Mouse (Mus musculus) lung, postnatal 14 days (tissue): ENCODE results near the gene Sprr2j-ps.

Experiments
- DNase-seq: peaks from one replicate; pipeline ENCODE4 v3.0.0; 2021

The Sprr2j-ps gene

GRCm38 (mm10) chr3:92417782-92418181 lies at the start of gene Sprr2j-ps:
TSS of gene Sprr2j-ps (plus strand) at chr3:92418082.
- DNase-seq: no peak

DNA sequence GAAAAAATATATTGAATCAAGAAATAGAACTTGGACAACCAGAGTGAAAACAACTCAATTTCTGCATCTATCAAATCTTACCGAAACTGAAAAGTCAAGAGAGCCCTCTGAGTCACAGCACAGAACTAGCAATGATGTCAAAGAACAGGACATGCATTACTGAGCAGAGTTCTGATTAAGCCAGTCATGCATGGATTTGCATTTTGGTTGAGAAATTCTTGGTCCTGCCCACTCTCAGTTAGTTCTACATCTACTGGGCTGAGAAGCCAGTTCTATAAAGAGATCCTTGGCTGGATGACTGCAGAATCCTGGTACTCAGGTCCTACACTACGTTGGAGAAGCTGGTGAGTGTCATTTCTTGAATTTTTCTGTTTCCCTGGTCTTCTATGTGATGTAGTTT lies 44.3 kb upstream of the Sprr2j-ps start:
- DNase-seq: no peak

DNA sequence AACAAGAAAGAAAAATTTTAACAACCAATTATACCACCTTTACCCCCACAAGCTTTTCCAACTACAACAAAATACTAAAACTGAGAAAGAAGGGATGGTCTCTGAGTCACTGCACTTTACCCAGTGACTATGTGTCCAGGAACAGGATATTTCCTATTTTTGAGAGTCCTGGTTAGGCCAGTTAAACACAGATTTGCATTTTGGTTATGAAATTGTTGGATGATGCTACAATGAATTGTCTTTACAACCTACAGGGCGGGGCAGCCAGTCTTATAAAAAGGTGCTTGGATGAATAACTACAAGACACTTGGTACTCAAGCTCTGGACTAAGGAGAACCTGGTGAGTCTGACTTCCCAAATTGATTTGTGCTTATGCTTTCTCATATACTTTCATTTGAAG lies 32.5 kb upstream of the Sprr2j-ps start, which contains the start of gene Sprr2h:
Sprr2h (plus strand) TSS at position 301 of the 400 bp plus-strand sequence.
- no peak for DNase-seq

DNA sequence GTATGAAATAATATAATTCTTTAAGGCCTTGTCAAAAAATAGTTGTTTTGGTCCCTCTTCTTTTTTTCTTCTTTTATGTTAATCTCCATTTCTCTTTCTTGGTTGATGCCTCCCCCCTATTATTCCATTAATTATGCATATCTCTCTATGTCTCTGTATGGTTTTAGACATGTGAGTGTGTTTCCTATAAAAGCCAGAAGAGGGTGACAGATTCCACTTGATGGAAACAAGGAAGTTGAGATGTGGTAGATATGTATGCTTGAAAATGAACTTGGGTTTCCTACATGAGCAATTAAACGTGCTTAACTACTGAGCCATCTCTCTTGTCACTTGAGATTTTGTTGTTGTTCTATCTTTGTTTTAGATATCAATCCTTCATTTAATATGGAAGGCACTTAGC lies 23.6 kb upstream of the Sprr2j-ps start:
- DNase-seq: no peak

- no peak for DNase-seq
Observed at GRCm38 (mm10) chr3:92407691-92408090, 10.2 kb upstream of the Sprr2j-ps start, which contains the start of gene Sprr2i. TSS of gene Sprr2i (plus strand) at chr3:92407991.

DNA sequence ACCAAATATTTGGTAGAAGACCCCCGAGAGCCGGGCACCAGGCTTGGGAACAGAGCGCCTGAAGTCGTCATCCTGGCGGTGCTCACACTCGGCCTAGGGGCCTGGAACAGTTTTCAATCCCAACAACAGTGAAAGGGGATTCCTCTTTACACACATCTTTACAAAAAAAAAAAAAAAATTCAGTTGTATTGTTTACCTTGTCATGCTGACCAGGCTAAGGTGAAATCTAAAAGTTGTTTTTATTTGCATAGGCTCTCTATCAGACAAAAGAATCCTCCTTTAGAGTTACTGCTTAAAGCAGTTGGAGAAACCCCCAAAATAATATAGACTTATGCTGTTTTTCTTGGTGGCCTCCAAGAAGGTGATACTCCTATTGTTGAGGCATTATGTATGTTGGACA lies 11.4 kb downstream of the Sprr2j-ps start, which contains the start of gene Gm9774:
Gm9774 (minus strand) TSS at position 101 of the 400 bp plus-strand sequence.
- DNase-seq: no peak

- DNase-seq: no peak
Observed at GRCm38 (mm10) chr3:92432282-92432681, 14.4 kb downstream of the Sprr2j-ps start, which contains the start of gene Sprr2k. TSS of gene Sprr2k (plus strand) at chr3:92432582.

GRCm38 (mm10) chr3:92438689-92439088 lies 20.8 kb downstream of the Sprr2j-ps start, which contains the start of gene Sprr1b:
TSS of gene Sprr1b (minus strand) at chr3:92438789.
- no peak for DNase-seq

DNA sequence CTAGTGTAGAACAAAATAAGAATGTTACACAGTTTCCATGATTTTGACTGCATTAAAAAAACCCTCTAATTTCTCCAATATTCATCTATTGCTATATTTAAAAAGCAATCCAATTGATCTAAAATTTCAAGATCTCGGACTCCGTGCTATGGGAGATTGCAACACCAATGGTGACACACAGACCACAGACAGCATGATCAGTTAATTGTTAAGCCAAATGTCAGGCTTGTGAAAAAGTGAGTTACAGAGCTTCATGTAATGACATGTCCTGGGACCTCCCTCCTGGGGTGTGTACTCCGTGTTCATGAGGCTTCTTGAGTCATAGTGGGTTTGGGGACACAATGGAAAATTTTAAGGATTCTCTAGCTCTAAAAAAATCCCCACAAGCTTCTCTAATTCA lies 22.3 kb downstream of the Sprr2j-ps start:
- no peak for DNase-seq

GRCm38 (mm10) chr3:92455151-92455550 lies 37.3 kb downstream of the Sprr2j-ps start:
- no peak for DNase-seq

GRCm38 (mm10) chr3:92458620-92459019 lies 40.7 kb downstream of the Sprr2j-ps start, which contains the start of gene Sprr3:
TSS of gene Sprr3 (minus strand) at chr3:92458720.
- no peak for DNase-seq

- no peak for DNase-seq
Observed at GRCm38 (mm10) chr3:92466576-92466975, 48.7 kb downstream of the Sprr2j-ps start.

- DNase-seq: no peak
Observed at GRCm38 (mm10) chr3:92467424-92467823, 49.5 kb downstream of the Sprr2j-ps start.
